Mouse (Mus musculus) bone marrow macrophage, adult 2 months (primary cell): ENCODE results near the gene Kif5a.

Experiments used
- CTCF ChIP-seq: IDR thresholded peaks from 2 replicates; pipeline ENCODE4 v1.5.1; 2012; ENCODE audit warnings: low read depth, mild to moderate bottlenecking, low read length, moderate library complexity
- POLR2A ChIP-seq: IDR thresholded peaks from 2 replicates; pipeline ENCODE4 v1.6.1; 2012; ENCODE audit warnings: mild to moderate bottlenecking, low read depth, low read length, borderline replicate concordance

DNA sequence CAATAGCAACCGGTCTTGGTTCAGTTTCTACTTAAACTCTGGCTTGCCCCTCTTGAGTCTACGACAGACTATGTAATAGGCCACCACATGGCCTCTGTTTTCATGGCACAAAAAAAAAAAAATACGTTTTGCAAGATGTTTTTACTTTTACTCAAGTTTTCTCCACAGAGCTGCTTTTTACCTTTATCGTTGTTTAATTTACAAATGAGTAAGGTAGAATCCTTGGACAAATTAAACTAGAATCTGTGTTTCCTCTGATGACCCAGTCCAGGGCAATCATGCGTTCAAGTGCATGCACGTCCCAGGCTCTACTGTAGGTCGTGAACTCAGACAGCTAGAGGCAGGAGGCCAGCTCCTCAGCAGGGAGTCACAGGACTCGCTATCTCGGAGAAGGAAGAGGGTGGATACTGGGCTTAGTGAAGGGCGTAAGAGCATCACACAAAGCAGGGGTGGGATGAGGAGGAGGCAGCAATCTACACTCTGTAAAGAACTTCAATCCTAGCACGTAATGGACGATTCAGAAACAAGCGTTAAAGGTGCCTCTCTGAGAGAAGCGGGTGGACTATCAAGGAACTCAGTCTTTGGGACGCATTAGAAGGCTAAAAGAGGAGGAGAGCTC is 26.5 kb upstream of the Kif5a start:
- TF ChIP-seq POLR2A (no peak), CTCF (no peak)
